Mouse (Mus musculus): ENCODE measurements around the gene Magi2. TPM values are rescaled to one million over a fixed set of nuclear protein-coding genes. Genes with fewer than 3 reads are reported as not detected.

Magi2 gene
- polyA plus RNA-seq, 1 experiment: 0.60 TPM

GRCm38 (mm10) chr5:19607700-19608099 lies 380.9 kb downstream of the Magi2 start:
- no peak overlapping the region for H3K4me3 ChIP-seq (ENCODE audit: low read depth, low read length)
- H3K27ac ChIP-seq (ENCODE audit: insufficient read depth, low read depth, low read length): no peak overlapping the region
- 64% methylated on average over 5 of the region's 5 CpGs for WGBS
- no peaks in the 10 kb centered on the region for H3K36me3 ChIP-seq (ENCODE audit: control insufficient read depth, insufficient read depth, low read length)
- no peak for TF ChIP-seq CTCF (IDR thresholded peaks at IDR 0.05; ENCODE audit: extremely low read depth, insufficient read length, insufficient replicate concordance, low read depth, low read length)
- TF ChIP-seq POLR2A (IDR thresholded peaks at IDR 0.05; ENCODE audit: low read depth, low read length): no peak
- H3K27me3 ChIP-seq (ENCODE audit: control insufficient read depth, insufficient read depth, low read length): no peaks in the 10 kb centered on the region
- no peaks in the 10 kb centered on the region for H3K4me1 ChIP-seq (ENCODE audit: control insufficient read depth, insufficient read depth, insufficient read length, low read length)

- TF ChIP-seq POLR2A (IDR thresholded peaks at IDR 0.05; ENCODE audit: low read depth, low read length) (no peak), CTCF (IDR thresholded peaks at IDR 0.05; ENCODE audit: extremely low read depth, insufficient read length, insufficient replicate concordance, low read depth, low read length) (no peak)
- Histone ChIP-seq H3K27ac (ENCODE audit: insufficient read depth, low read depth, low read length) (no peak overlapping the region), H3K27me3 (ENCODE audit: control insufficient read depth, insufficient read depth, low read length) (no peaks in the 10 kb centered on the region), H3K4me1 (ENCODE audit: control insufficient read depth, insufficient read depth, insufficient read length, low read length) (no peaks in the 10 kb centered on the region), H3K4me3 (ENCODE audit: low read depth, low read length) (no peak overlapping the region), H3K36me3 (ENCODE audit: control insufficient read depth, insufficient read depth, low read length) (no peaks in the 10 kb centered on the region)
- 100% methylated on average over 1 of the region's 1 CpGs for WGBS
These were observed 385.0 kb downstream of the Magi2 start for GRCm38 (mm10) chr5:19611788-19612187.

GRCm38 (mm10) chr5:19621678-19622077 lies 394.8 kb downstream of the Magi2 start:
- Histone ChIP-seq H3K27me3 (ENCODE audit: control insufficient read depth, insufficient read depth, low read length) (no peaks in the 10 kb centered on the region), H3K4me3 (ENCODE audit: low read depth, low read length) (no peak overlapping the region)
- WGBS: 84% methylated on average over 5 of the region's 5 CpGs

GRCm38 (mm10) chr5:19633976-19634375 lies 407.1 kb downstream of the Magi2 start:
- Histone ChIP-seq H3K27me3 (ENCODE audit: control insufficient read depth, insufficient read depth, low read length) (no peaks in the 10 kb centered on the region), H3K27ac (ENCODE audit: insufficient read depth, low read depth, low read length) (no peak overlapping the region), H3K36me3 (ENCODE audit: control insufficient read depth, insufficient read depth, low read length) (no peaks in the 10 kb centered on the region), H3K4me1 (ENCODE audit: control insufficient read depth, insufficient read depth, insufficient read length, low read length) (no peaks in the 10 kb centered on the region), H3K4me3 (ENCODE audit: low read depth, low read length) (no peak overlapping the region)
- no peak for TF ChIP-seq CTCF (IDR thresholded peaks at IDR 0.05; ENCODE audit: extremely low read depth, insufficient read length, insufficient replicate concordance, low read depth, low read length)
- no peak for TF ChIP-seq POLR2A (IDR thresholded peaks at IDR 0.05; ENCODE audit: low read depth, low read length)
- WGBS: 83% methylated on average over 1 of the region's 1 CpGs

More at GRCm38 (mm10) chr5:19621678-19622077, 394.8 kb downstream of the Magi2 start:
- H3K4me1 ChIP-seq (ENCODE audit: control insufficient read depth, insufficient read depth, insufficient read length, low read length): no peaks in the 10 kb centered on the region
- H3K27ac ChIP-seq (ENCODE audit: insufficient read depth, low read depth, low read length): no peak overlapping the region
- TF ChIP-seq CTCF (IDR thresholded peaks at IDR 0.05; ENCODE audit: extremely low read depth, insufficient read length, insufficient replicate concordance, low read depth, low read length): no peak
- TF ChIP-seq POLR2A (IDR thresholded peaks at IDR 0.05; ENCODE audit: low read depth, low read length): no peak
- H3K36me3 ChIP-seq (ENCODE audit: control insufficient read depth, insufficient read depth, low read length): no peaks in the 10 kb centered on the region

- Histone ChIP-seq H3K27ac (ENCODE audit: insufficient read depth, low read depth, low read length) (no peak overlapping the region), H3K4me3 (ENCODE audit: low read depth, low read length) (no peak overlapping the region)
These were observed 411.0 kb downstream of the Magi2 start for GRCm38 (mm10) chr5:19637789-19638188.

GRCm38 (mm10) chr5:19655986-19656385 lies 429.1 kb downstream of the Magi2 start:
- no peaks in the 10 kb centered on the region for H3K27me3 ChIP-seq (ENCODE audit: control insufficient read depth, insufficient read depth, low read length)
- TF ChIP-seq CTCF (IDR thresholded peaks at IDR 0.05; ENCODE audit: extremely low read depth, insufficient read length, insufficient replicate concordance, low read depth, low read length) (no peak), POLR2A (IDR thresholded peaks at IDR 0.05; ENCODE audit: low read depth, low read length) (no peak)
- 71% methylated on average over 1 of the region's 1 CpGs for WGBS

More at GRCm38 (mm10) chr5:19637789-19638188, 411.0 kb downstream of the Magi2 start:
- no peaks in the 10 kb centered on the region for H3K27me3 ChIP-seq (ENCODE audit: control insufficient read depth, insufficient read depth, low read length)
- 34% methylated on average over 2 of the region's 2 CpGs for WGBS
- TF ChIP-seq POLR2A (IDR thresholded peaks at IDR 0.05; ENCODE audit: low read depth, low read length): no peak
- no peak for TF ChIP-seq CTCF (IDR thresholded peaks at IDR 0.05; ENCODE audit: extremely low read depth, insufficient read length, insufficient replicate concordance, low read depth, low read length)
- H3K36me3 ChIP-seq (ENCODE audit: control insufficient read depth, insufficient read depth, low read length): no peaks in the 10 kb centered on the region
- H3K4me1 ChIP-seq (ENCODE audit: control insufficient read depth, insufficient read depth, insufficient read length, low read length): no peaks in the 10 kb centered on the region

GRCm38 (mm10) chr5:19666416-19666815 lies 439.6 kb downstream of the Magi2 start:
- 76% methylated on average over 5 of the region's 5 CpGs for WGBS
- no peak overlapping the region for H3K4me3 ChIP-seq (ENCODE audit: low read depth, low read length)
- no peak for TF ChIP-seq POLR2A (IDR thresholded peaks at IDR 0.05; ENCODE audit: low read depth, low read length)
- no peak for TF ChIP-seq CTCF (IDR thresholded peaks at IDR 0.05; ENCODE audit: extremely low read depth, insufficient read length, insufficient replicate concordance, low read depth, low read length)

More at GRCm38 (mm10) chr5:19655986-19656385, 429.1 kb downstream of the Magi2 start:
- no peaks in the 10 kb centered on the region for H3K4me1 ChIP-seq (ENCODE audit: control insufficient read depth, insufficient read depth, insufficient read length, low read length)
- no peaks in the 10 kb centered on the region for H3K36me3 ChIP-seq (ENCODE audit: control insufficient read depth, insufficient read depth, low read length)
- H3K27ac ChIP-seq (ENCODE audit: insufficient read depth, low read depth, low read length): no peak overlapping the region
- no peak overlapping the region for H3K4me3 ChIP-seq (ENCODE audit: low read depth, low read length)

More at GRCm38 (mm10) chr5:19666416-19666815, 439.6 kb downstream of the Magi2 start:
- Histone ChIP-seq H3K36me3 (ENCODE audit: control insufficient read depth, insufficient read depth, low read length) (no peaks in the 10 kb centered on the region), H3K4me1 (ENCODE audit: control insufficient read depth, insufficient read depth, insufficient read length, low read length) (no peaks in the 10 kb centered on the region), H3K27ac (ENCODE audit: insufficient read depth, low read depth, low read length) (no peak overlapping the region), H3K27me3 (ENCODE audit: control insufficient read depth, insufficient read depth, low read length) (no peaks in the 10 kb centered on the region)
